Mouse (Mus musculus) left cerebral cortex, postnatal 14 days (tissue): Measurements from ENCODE around the gene Acsbg2. TPM values are rescaled to one million over a fixed set of nuclear protein-coding genes. Genes with fewer than 3 reads are reported as not detected.
A peak's percentile ranks its signal among the peaks of the same experiment; 100 is the strongest.

Source experiments
- DNase-seq, 2 experiments: peaks; one replicate each; pipeline ENCODE4 v3.0.0; 2021 to 2022; ENCODE audit warnings: low spot score in 2 of 2, mixed read lengths in 1 of 2
- intact Hi-C: fragments of 180-260 bp; cut with DNase I; formaldehyde crosslinking; loops from one replicate; pipeline ENCODE4 v1.15.1; 2025
- total RNA-seq, 2 experiments: library from RNA; stranded (reverse); gene quantifications; 2 replicates each; pipeline ENCODE4 v1.2.3; 2021

The Acsbg2 gene
- total RNA-seq, 2 experiments from 2014 or later, result not detected

GRCm38 (mm10) chr17:56830411-56831110, 43.7 kb downstream of the Acsbg2 start, which contains the start of gene Rfx2:
Gene Rfx2 (minus strand): TSS chr17:56831013.
- no peak for DNase-seq
- intact Hi-C loops, result no loop called here

- DNase-seq, result no peak
- intact Hi-C loops, result no loop called here
These were observed 44.5 kb downstream of the Acsbg2 start for GRCm38 (mm10) chr17:56829795-56830194.

- intact Hi-C loops, result no loop called here
These were observed 45.1 kb downstream of the Acsbg2 start for GRCm38 (mm10) chr17:56829171-56829570.

GRCm38 (mm10) chr17:56826718-56827117, 47.5 kb downstream of the Acsbg2 start:
- intact Hi-C loops, result no loop called here
- peak in 1 of 2 experiments; percentile 73 for DNase-seq

More at GRCm38 (mm10) chr17:56829171-56829570, 45.1 kb downstream of the Acsbg2 start:
- DNase-seq, result no peak

- intact Hi-C loops, result no loop called here
- no peak for DNase-seq
These were observed 50.9 kb downstream of the Acsbg2 start for GRCm38 (mm10) chr17:56823352-56823751.

- intact Hi-C loops, result no loop called here
- no peak for DNase-seq
These were observed 51.9 kb downstream of the Acsbg2 start for GRCm38 (mm10) chr17:56822380-56822779.

- DNase-seq, result peak in 1 of 2 experiments; percentile 59
- intact Hi-C loops, result no loop called here
These were observed 54.5 kb downstream of the Acsbg2 start for GRCm38 (mm10) chr17:56819694-56820111.

GRCm38 (mm10) chr17:56819032-56819545, 55.2 kb downstream of the Acsbg2 start:
- intact Hi-C loops, result no loop called here
- DNase-seq, result no peak

GRCm38 (mm10) chr17:56818067-56818636, 56.1 kb downstream of the Acsbg2 start:
- DNase-seq, result no peak
- intact Hi-C loops, result no loop called here

GRCm38 (mm10) chr17:56815057-56815345, 59.2 kb downstream of the Acsbg2 start:
- intact Hi-C loops, result no loop called here
- no peak for DNase-seq

GRCm38 (mm10) chr17:56814316-56815056, 59.8 kb downstream of the Acsbg2 start:
- peak; percentile 84 to 89 for DNase-seq
- intact Hi-C loops, result loop anchor here (5.0 kb wide), 2 partner anchors 183 to 523 kb away; partner anchors contain the start of gene Alkbh7

- peak; percentile 78 to 87 for DNase-seq
- intact Hi-C loops, result loop anchor here (5.0 kb wide), 2 partner anchors 187 to 527 kb away; partner anchors contain the start of gene Alkbh7
These were observed 64.0 kb downstream of the Acsbg2 start for GRCm38 (mm10) chr17:56810245-56810644.

- intact Hi-C loops, result loop anchor here (2.0 to 10.0 kb wide), 4 partner anchors 50 to 356 kb away; no protein-coding TSS in a partner anchor
- DNase-seq, result peak; percentile 84 to 85
These were observed 65.7 kb downstream of the Acsbg2 start for GRCm38 (mm10) chr17:56808518-56808917.

- DNase-seq, result no peak
- intact Hi-C loops, result loop anchor here (5.0 to 10.0 kb wide), 3 partner anchors 92 to 359 kb away; no protein-coding TSS in a partner anchor
These were observed 68.5 kb downstream of the Acsbg2 start for GRCm38 (mm10) chr17:56805784-56806183.

GRCm38 (mm10) chr17:56804952-56805351, 69.3 kb downstream of the Acsbg2 start:
- intact Hi-C loops, result loop anchor here (5.0 to 10.0 kb wide), 3 partner anchors 92 to 360 kb away; no protein-coding TSS in a partner anchor
- no peak for DNase-seq

GRCm38 (mm10) chr17:56802065-56802464, 72.2 kb downstream of the Acsbg2 start:
- intact Hi-C loops, result loop anchor here (10.0 kb wide), 1 partner anchor 363 kb away; no protein-coding TSS in a partner anchor
- no peak for DNase-seq

- intact Hi-C loops, result no loop called here
- no peak for DNase-seq
These were observed 75.0 kb downstream of the Acsbg2 start for GRCm38 (mm10) chr17:56799276-56799675.

GRCm38 (mm10) chr17:56793614-56794319, 80.5 kb downstream of the Acsbg2 start:
- intact Hi-C loops, result no loop called here
- DNase-seq, result no peak
